Mouse (Mus musculus): ENCODE measurements around the gene Klhl24.

- TF ChIP-seq POLR2A (IDR thresholded peaks at IDR 0.05; ENCODE audit: control insufficient read depth, extremely low read depth, insufficient read depth, low read length, poor library complexity): no peak
- no peak for TF ChIP-seq CTCF (IDR thresholded peaks at IDR 0.05; ENCODE audit: borderline replicate concordance, control insufficient read depth, extremely low read depth, insufficient read depth, low read length, poor library complexity)
Measured at GRCm38 (mm10) chr16:20116069-20116468, 18.7 kb downstream of the Klhl24 start.

Measured in thymus, adult 2 months (tissue).